Mouse (Mus musculus) right cerebral cortex, postnatal 36 days (tissue): ENCODE measurements around the gene Glyr1.

ENCODE experiments used
- DNase-seq, 2 experiments: peaks; one replicate each; pipeline ENCODE4 v3.0.0; 2022; ENCODE audit warnings: low spot score in 2 of 2, mixed read lengths in 1 of 2

Gene Glyr1

DNA sequence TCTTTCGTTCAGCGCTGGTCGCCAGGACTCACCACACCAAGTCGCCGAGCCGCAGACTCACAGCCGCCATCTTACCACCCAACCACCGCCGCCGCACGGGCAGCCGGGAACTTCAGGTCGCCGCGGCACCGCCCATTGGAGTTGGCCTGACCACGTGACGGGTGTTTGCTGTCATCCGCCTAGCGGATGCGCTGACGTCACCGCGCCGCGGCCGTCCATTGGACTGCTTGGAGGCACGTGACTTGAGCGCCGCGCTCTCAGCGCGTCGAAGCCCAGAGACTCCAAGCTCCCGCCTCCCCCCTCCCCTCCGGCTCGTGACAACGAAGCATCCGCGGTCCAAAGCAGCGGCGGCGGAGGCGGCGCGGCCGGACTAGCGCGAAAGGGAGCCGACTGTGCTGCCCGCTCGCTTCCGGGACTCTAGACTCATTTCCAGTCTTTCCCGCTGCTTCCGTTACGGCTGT lies at the start of gene Glyr1, which contains the start of gene Ubn1:
Gene Glyr1, minus strand, starts transcription at position 90 of the 461 bp plus-strand sequence.
Gene Ubn1, plus strand, starts transcription at position 284 of the 461 bp plus-strand sequence.
- peak; percentile 99 to 100 for DNase-seq

GRCm38 (mm10) chr16:5096504-5096903 lies 46.8 kb upstream of the Glyr1 start:
- DNase-seq = no peak

- no peak for DNase-seq
Observed at GRCm38 (mm10) chr16:5093285-5093684, 43.6 kb upstream of the Glyr1 start.

DNA sequence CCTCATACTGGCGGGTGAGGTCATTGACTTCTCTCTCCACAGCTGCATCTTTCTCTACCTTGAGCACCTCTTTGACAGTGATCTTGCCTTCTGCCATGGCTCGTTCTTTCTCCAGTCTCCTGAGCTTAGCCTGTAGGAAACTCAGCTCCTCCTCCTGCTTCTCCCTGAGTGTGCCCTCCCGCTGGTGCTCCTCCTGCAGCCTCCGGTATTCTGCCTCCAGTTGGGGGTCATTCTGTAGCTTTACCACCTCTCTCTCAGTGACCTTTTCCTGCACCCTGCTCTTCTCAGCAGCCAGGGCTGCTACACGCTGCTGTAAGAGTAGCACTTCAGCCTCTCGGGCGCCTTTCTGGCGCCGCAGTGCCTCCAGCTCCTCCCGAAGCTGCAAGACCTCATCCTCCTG lies 39.4 kb upstream of the Glyr1 start:
- DNase-seq = no peak

DNA sequence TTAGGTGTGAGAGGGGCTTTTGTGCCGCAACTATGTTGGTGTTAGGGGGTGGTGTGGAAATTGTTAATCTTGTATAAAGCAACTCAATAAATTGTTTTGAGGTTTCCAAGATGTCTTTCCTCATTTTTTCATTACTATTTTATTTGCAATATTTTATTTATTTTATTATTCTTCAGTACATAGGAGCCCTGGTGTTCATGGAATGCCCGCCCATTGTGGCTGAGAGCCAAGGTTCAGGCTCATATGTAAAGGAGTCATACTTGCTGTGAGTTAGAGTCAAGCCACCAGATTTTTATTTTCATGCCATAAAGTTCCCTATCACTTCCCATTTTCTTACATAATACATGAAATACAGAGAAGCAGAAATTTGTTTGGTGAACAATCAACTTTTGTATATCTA lies 36.5 kb upstream of the Glyr1 start:
- DNase-seq = no peak

DNA sequence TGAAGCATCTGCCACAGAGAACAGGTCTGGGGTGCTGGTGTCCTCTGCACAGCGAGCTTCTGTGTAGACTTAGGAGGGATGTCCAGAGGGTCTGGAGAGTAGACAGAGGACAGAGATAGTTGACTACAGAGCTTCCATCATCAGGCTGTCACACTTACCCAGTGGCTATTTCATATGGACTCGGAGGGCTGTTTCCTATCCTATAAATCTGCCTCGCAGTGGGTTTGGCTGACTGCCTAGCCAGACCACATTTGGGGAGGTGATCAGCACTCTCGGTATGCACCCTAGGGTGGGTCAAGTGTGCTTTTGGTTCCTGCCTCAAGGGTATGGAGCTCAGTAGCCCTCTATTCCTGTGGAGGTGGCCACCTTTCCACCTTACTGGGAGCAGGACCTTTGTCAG lies 35.5 kb upstream of the Glyr1 start:
- DNase-seq = no peak

- no peak for DNase-seq
Observed at GRCm38 (mm10) chr16:5074341-5074740, 24.7 kb upstream of the Glyr1 start.

DNA sequence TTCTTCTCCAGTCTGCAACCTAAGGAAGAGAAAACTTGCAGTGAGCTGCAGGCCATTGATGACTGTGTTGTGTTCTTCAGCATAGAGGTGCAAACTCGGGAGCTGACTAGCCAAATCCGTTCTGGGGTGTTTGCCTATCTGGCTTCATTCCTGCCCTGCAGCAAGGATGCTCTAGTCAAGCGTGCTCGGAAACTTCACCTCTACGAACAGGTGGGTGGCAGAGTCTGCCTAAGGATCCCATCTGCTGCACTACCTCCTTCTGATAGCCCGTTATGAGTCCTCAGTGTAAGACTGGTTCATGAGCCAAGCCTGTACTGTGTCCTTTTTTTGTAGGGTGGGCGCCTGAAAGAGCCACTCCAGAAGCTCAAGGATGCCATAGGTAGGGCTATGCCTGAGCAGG lies 22.3 kb upstream of the Glyr1 start:
- DNase-seq = no peak

GRCm38 (mm10) chr16:5070321-5070720 lies 20.7 kb upstream of the Glyr1 start:
- DNase-seq = peak in 1 of 2 experiments; percentile 39

DNA sequence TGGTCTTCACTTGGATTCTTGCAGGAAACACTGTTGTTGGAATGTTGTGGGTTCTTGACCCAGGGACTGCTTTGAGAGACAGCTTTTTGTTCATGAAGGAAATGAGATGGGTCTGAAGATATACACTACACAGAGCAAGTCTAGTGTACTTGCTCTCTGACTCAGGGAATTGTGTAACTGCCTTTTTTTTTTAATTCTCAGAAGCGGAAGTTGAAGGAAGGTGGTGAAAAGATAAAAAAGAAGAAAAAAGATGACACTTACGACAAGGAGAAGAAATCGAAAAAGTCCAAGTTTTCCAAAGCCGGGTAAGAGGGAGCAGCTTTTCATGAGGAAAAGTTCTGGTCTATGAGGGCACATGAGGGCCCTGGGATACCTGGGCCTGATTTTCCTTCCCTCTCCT lies 13.8 kb upstream of the Glyr1 start:
- DNase-seq = no peak

GRCm38 (mm10) chr16:5058114-5058513 lies 8.5 kb upstream of the Glyr1 start:
- DNase-seq = no peak

- peak; percentile 63 to 68 for DNase-seq
Observed at GRCm38 (mm10) chr16:5050251-5051110, 818 bp upstream of the Glyr1 start.

GRCm38 (mm10) chr16:5049182-5049773 lies 385 bp downstream of the Glyr1 start:
- DNase-seq = no peak

GRCm38 (mm10) chr16:5045322-5045721 lies 4.3 kb downstream of the Glyr1 start:
- DNase-seq = no peak

DNA sequence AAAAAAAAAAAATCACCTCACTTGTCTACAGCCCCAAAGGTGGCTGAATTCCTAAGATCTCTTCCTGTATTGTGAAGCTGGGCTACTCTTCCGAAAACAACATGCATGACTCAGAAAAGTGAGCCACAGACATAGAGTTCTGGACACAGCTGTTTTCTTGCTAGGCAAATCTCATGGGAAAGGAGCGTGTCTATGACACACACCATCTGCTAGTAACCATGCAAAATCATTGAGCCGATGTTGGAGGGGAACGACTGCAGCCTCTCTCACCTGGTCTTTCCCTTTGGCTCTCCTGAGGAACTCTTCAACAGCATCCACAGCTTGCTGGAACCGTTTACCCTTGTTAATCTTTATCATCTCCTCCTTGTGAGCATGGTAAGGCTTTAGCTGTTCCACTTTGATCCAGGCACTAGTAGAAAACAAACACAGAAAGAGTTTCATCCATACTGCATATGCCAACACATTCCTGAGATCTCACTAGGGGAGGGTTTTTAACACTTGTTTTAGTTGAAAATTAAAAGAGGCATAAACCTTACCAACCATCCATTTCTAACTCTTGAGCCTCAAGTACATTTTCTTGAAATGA lies 12.9 kb downstream of the Glyr1 start:
- no peak for DNase-seq

DNA sequence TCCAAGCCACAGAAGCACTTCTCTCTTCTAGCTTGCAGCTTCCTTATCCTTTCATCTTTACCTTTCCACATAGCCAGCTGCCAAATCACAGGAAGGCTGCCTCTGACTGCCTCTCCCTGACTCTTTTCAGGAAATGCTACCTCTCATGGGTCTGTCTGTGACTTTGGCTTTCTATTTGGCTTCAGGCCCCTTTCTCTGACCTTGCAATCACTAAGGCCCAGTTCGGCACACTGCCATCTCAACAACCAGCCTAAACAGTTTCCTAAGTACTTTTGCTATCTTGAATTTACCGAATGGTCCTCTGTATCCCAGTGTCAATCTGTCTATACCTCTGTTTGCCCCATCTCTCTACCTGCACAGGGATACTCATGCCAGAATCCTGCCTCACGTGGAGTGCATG lies 14.1 kb downstream of the Glyr1 start:
- no peak for DNase-seq

GRCm38 (mm10) chr16:5029847-5030246 lies 19.8 kb downstream of the Glyr1 start:
- no peak for DNase-seq

DNA sequence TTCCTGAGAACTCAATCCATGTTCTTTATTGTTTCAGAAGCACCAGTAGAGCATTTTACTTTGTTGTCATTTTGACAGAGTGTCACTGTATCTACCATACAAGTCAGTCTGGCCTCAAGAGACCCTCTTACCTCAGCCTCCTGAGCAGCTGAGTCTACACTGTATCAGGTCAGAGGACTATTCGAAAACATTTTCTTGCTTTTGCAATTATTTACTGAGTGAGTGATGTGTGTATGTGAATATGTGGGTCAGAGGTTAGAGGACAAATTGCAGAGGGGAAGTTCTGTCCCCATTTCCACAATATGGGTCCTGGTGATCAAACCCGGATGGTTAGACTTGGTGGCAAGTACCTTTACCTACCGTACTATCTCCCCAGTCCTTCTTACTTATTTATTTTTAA lies 25.6 kb downstream of the Glyr1 start:
- no peak for DNase-seq

DNA sequence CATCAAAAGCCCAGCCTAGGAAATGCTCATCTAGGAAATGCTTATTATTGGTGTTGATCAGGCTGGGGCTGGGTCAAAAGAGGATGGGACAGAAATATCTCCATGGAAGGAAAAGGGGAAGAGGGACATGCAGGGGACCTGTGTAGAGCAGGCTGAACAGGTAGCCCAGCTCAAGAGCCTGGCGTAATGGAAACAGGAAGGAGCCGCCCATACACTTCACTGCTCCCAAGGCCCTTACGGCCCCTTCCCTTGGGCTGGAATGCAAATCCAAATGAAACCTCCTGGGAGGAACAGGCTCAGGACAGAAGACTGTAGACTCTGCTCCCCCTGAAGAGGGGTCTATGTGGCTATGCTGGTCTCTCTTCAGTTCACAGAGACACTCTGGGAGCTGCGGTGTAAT lies 35.1 kb downstream of the Glyr1 start:
- DNase-seq = no peak

GRCm38 (mm10) chr16:5013054-5013838 lies 36.4 kb downstream of the Glyr1 start, which contains the start of gene Rogdi:
Rogdi (minus strand) TSS chr16:5013553.
- peak; percentile 99 to 100 for DNase-seq

GRCm38 (mm10) chr16:5012036-5013005 lies 37.3 kb downstream of the Glyr1 start:
- DNase-seq = no peak
